Mouse (Mus musculus) effector memory CD4-positive, alpha-beta T cell, adult 7 months (primary cell): Measurements from ENCODE around the gene Tcl1b3. TPM values are rescaled to one million over a fixed set of nuclear protein-coding genes. Genes with fewer than 3 reads are reported as not detected.

ENCODE experiments used
- polyA plus RNA-seq: library from polyadenylated mRNA; unstranded; fragments of 100-300 nt; shearing (Covaris generic); gene quantifications from one replicate; pipeline ENCODE4 v1.2.1, GENCODE M21; 2017

Gene Tcl1b3
- polyA plus RNA-seq, result not detected

DNA sequence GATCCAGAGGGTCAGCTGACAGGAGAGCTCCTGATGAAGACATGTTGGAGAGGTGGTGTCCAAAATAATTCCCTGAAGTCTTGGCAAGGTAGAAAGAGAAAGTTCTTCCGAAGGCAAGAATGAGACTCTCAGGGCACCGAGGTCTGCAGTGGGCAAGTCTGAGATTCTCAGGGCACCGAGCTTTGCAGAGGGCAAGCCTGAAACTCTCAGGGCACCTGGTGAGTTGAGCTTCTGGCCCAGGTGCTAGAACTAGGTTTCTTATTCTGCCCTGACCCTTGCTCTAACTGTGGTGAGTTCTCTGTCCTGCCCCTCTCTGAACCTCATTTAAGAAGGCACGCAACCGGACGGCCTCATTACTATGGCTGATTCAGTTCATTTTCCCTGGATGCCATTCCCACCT lies at the start of gene Tcl1b3:
Gene Tcl1b3, plus strand, starts transcription at position 301 of the 400 bp plus-strand sequence.

GRCm38 (mm10) chr12:105145714-105146113 lies 45.1 kb upstream of the Tcl1b3 start, which contains the start of gene Tcl1b2:
Gene Tcl1b2 (plus strand): TSS chr12:105146014.

DNA sequence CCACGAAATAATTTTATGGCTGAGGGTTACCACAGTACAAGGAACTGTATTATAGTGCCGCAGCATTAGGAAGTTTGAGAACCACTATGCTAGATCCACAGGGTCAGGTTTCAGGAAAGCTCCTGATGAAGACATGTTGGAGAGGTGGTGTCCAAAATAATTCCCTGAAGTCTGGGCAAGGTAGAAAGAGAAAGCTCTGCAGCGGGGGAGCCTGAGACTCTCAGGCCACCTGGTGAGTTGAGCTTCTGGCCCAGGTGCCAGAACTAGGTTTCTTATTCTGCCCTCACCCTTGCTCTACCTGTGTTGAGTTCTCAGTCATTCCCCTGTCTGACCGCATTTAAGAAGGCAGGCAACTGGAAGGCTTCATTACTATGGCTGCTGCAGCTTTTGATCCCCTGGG lies 31.5 kb upstream of the Tcl1b3 start, which contains the start of gene Tcl1b1:
Gene Tcl1b1, plus strand, starts transcription at position 301 of the 400 bp plus-strand sequence.

GRCm38 (mm10) chr12:105176044-105176443 lies 14.8 kb upstream of the Tcl1b3 start, which contains the start of gene Tcl1b5:
Gene Tcl1b5 (plus strand): TSS chr12:105176344.

DNA sequence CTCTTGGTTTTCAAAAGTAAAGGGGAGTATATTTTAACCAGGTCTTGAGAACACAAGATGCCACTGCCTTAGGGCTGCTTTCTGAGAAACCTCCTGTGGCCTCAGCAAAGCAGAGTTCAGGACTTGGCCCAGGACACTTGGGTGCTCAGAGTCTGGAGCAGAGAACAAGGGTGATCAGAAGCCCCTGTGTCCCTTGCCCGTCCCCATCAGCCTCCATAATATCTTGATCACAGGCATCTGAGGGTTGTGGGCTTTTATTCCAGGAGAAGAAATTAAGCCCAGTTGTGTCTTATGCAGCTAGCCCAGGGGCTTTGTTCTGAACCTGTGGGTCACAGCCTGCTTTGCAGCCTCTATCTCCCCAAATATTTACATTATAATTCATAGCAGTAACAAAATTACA lies 10.8 kb downstream of the Tcl1b3 start, which contains the start of gene Tcl1b4:
Gene Tcl1b4, plus strand, starts transcription at position 301 of the 400 bp plus-strand sequence.

DNA sequence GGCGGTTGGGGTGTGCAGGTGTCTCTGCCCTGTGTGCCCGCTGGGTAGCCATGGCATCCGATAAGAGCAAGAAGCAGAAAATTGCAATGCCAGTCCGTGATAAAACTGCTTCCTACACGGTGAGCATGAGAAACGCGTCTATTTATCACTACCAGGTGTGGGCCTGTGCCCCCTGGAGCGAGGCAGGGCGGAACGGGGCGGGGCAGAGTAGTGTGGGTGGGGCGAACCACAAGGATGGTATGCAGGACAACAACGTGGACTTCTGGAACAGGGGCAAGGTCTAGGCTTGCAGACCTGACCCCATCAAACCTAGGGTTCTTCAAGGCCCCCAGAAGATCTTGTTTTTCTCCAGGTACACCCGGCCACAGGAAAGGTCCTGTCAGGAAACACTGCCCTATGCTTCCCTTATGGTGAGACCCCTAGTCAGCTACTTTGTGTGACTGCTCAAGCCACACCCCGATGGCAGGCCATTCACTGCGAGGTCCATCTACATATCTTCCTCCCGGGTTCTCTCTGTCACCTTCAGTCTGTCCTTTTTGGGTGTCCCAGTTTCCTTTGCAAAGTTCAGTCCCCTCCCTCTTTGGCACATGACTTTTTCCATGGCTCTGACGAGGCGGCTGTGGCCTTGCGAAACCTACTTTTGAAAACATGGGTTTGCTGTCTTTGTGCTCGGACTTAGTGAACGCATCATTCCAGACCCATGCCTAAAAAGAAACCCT lies 31.9 kb downstream of the Tcl1b3 start, which contains the start of gene Tcl1:
Gene Tcl1, minus strand, starts transcription at position 193 of the 719 bp plus-strand sequence.

Other genes with a start within 250 kb of the Tcl1b3 start
- 9.6 TPM for gene Syne3, start 181.2 kb upstream of the Tcl1b3 start, polyA plus RNA-seq
- 56.3 TPM for gene Glrx5, start 158.4 kb upstream of the Tcl1b3 start, polyA plus RNA-seq
- not detected for gene Tcl1b2, start 45.0 kb upstream of the Tcl1b3 start, polyA plus RNA-seq
- gene Tcl1b1, start 31.4 kb upstream of the Tcl1b3 start, polyA plus RNA-seq, result not detected
- not detected for gene Tcl1b5, start 14.7 kb upstream of the Tcl1b3 start, polyA plus RNA-seq
- gene Tcl1b4, start 10.9 kb downstream of the Tcl1b3 start, polyA plus RNA-seq, result not detected
- gene Tcl1, start 31.8 kb downstream of the Tcl1b3 start, polyA plus RNA-seq, result 0.59 TPM
- 0.13 TPM for gene Tunar, start 142.8 kb downstream of the Tcl1b3 start, polyA plus RNA-seq